Mouse (Mus musculus): ENCODE data around the gene Zfp326.

- TF ChIP-seq CTCF (IDR thresholded peaks at IDR 0.05; ENCODE audit: low read depth, low read length) (no peak), GATA1 (IDR thresholded peaks at IDR 0.05; ENCODE audit: borderline replicate concordance, low read length) (no peak), TAL1 (conservative IDR thresholded peaks at IDR 0.05; ENCODE audit: low read depth, low read length) (no peak), POLR2AphosphoS5 (IDR thresholded peaks at IDR 0.05; ENCODE audit: insufficient replicate concordance, low read depth, low read length) (no peak), GATA2 (IDR thresholded peaks at IDR 0.05; ENCODE audit: borderline replicate concordance, low read depth, low read length) (no peak)
Measured at GRCm38 (mm10) chr5:105853271-105853670, 23.1 kb upstream of the Zfp326 start.

Data from G1E (cell line).